Mouse (Mus musculus) heart, postnatal 0 days (tissue): Measurements from ENCODE around the gene Synm.

ENCODE experiments used
- CTCF ChIP-seq: IDR thresholded peaks from 2 replicates; pipeline ENCODE4 v1.5.1; 2016; ENCODE audit warnings: antibody characterized with exemption, control low read depth, low read depth
- EP300 ChIP-seq: IDR thresholded peaks from 2 replicates; pipeline ENCODE4 v1.6.1; 2016; ENCODE audit warnings: antibody characterized with exemption, low read depth

GRCm38 (mm10) chr7:67692141-67692540 lies 67.4 kb downstream of the Synm start:
- TF ChIP-seq CTCF (no peak), EP300 (no peak)
